Mouse (Mus musculus): ENCODE results near the gene Suclg1. TPM values are rescaled to one million over a fixed set of nuclear protein-coding genes. Genes with fewer than 3 reads are reported as not detected.

Suclg1 gene
- total and polyA plus RNA-seq, 3 experiments, result 114 to 169 (median 116) TPM

- in situ Hi-C loops (cut with MboI; ENCODE audit: low pct_ligation_motif_present, low pct_unique_long_range_greater_than_20kb, low sequenced_read_pairs), result no loop called here
- no peak overlapping the region for H3K4me2 ChIP-seq (ENCODE audit: insufficient read depth, low read depth, poor library complexity, severe bottlenecking)
- no peak for DNase-seq (ENCODE audit: extremely low read depth)
Measured at GRCm38 (mm10) chr6:73228408-73228807, 19.8 kb upstream of the Suclg1 start.

DNA sequence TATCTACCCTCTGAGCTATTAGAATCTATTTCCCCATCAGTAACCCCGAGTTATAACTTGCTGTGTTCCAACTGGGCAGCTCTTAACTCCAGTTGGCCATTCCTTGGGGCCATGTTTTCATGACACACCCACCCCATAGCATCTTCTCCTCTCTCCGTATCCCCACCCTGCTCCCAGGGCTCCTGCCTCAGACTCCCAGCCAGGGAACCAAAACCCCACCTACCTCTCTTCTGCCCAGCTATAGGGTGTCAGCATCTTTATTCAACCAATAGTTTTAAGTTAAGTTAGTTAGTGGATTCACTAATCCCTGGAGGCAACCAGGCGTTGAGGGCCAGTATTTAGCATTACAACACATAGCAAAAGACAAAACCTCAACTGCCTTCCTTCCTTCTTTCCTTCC, 19.3 kb upstream of the Suclg1 start:
- TF ChIP-seq KAT2A (IDR thresholded peaks at IDR 0.05; ENCODE audit: insufficient replicate concordance, low read length) (no peak), ZMIZ1 (IDR thresholded peaks at IDR 0.05; ENCODE audit: low read depth, low read length) (no peak), CHD2 (IDR thresholded peaks at IDR 0.05; ENCODE audit: low read length) (no peak), PAX5 (IDR thresholded peaks at IDR 0.05; ENCODE audit: low read length) (no peak), MEF2A (IDR thresholded peaks at IDR 0.05; ENCODE audit: borderline replicate concordance, low read depth, low read length) (no peak), TBP (conservative IDR thresholded peaks at IDR 0.05; ENCODE audit: low read depth, low read length) (no peak), USF2 (conservative IDR thresholded peaks at IDR 0.05; ENCODE audit: low read depth, low read length) (no peak), TCF12 (IDR thresholded peaks at IDR 0.05; ENCODE audit: low read depth, low read length) (no peak), SIN3A (IDR thresholded peaks at IDR 0.05; ENCODE audit: low read length) (no peak), EP300 (IDR thresholded peaks at IDR 0.05; ENCODE audit: low read length) (no peak), MYC (IDR thresholded peaks at IDR 0.05; ENCODE audit: low read depth, low read length) (no peak)
- in situ Hi-C loops (cut with MboI; ENCODE audit: low pct_ligation_motif_present, low pct_unique_long_range_greater_than_20kb, low sequenced_read_pairs), result no loop called here

More at GRCm38 (mm10) chr6:73228408-73228807, 19.8 kb upstream of the Suclg1 start:
- Histone ChIP-seq H3K9ac (ENCODE audit: insufficient read depth, low read depth) (no peak overlapping the region), H3K4me1 (ENCODE audit: control insufficient read depth in 1 of 2, insufficient read depth in 2 of 2) (no peaks in the 10 kb centered on the region), H3K27me3 (replicated peaks) (no peaks in the 10 kb centered on the region), H3K4me3 (replicated peaks in 1 of 3; ENCODE audit: low read depth in 2 of 3, low read length in 2 of 3, poor library complexity in 1 of 3) (no peak overlapping the region), H3K36me3 (replicated peaks in 1 of 2; ENCODE audit: control insufficient read depth in 1 of 2, insufficient read depth in 1 of 2, low read length in 1 of 2) (no peaks in the 10 kb centered on the region), H3K27ac (ENCODE audit: insufficient read depth, low read depth) (no peak overlapping the region), H3K9me3 (replicated peaks; ENCODE audit: low read length) (no peaks in the 10 kb centered on the region), H3K79me2 (replicated peaks; ENCODE audit: control insufficient read depth, extremely low read depth, insufficient read depth, poor library complexity, severe bottlenecking) (no peaks in the 10 kb centered on the region)
- TF ChIP-seq USF2 (conservative IDR thresholded peaks at IDR 0.05; ENCODE audit: low read depth, low read length) (no peak), UBTF (IDR thresholded peaks at IDR 0.05; ENCODE audit: low read depth, low read length) (no peak), TBP (conservative IDR thresholded peaks at IDR 0.05; ENCODE audit: low read depth, low read length) (no peak), GABPA (IDR thresholded peaks at IDR 0.05; ENCODE audit: insufficient replicate concordance, low read depth, low read length) (no peak), TCF12 (IDR thresholded peaks at IDR 0.05; ENCODE audit: low read depth, low read length) (no peak), MAZ (IDR thresholded peaks at IDR 0.05; ENCODE audit: low read depth, low read length) (no peak), POLR2AphosphoS2 (IDR thresholded peaks at IDR 0.05; ENCODE audit: low read depth, low read length) (no peak), CTCF (conservative IDR thresholded peaks at IDR 0.05 in 1 of 2, IDR thresholded peaks at IDR 0.05 in 1 of 2; ENCODE audit: low read depth in 2 of 2, low read length in 2 of 2) (no peak), CHD2 (IDR thresholded peaks at IDR 0.05; ENCODE audit: low read length) (no peak), KAT2A (IDR thresholded peaks at IDR 0.05; ENCODE audit: insufficient replicate concordance, low read length) (no peak), BHLHE40 (IDR thresholded peaks at IDR 0.05; ENCODE audit: low read depth, low read length) (no peak), E2F4 (IDR thresholded peaks at IDR 0.05; ENCODE audit: insufficient replicate concordance, low read depth, low read length) (no peak), HCFC1 (IDR thresholded peaks at IDR 0.05; ENCODE audit: low read depth, low read length) (no peak), ZMIZ1 (IDR thresholded peaks at IDR 0.05; ENCODE audit: low read depth, low read length) (no peak), NRF1 (IDR thresholded peaks at IDR 0.05; ENCODE audit: low read depth, low read length) (no peak), USF1 (IDR thresholded peaks at IDR 0.05; ENCODE audit: low read depth, low read length) (no peak), RCOR1 (conservative IDR thresholded peaks at IDR 0.05; ENCODE audit: low read depth, low read length) (no peak), EP300 (IDR thresholded peaks at IDR 0.05; ENCODE audit: low read length) (no peak), NELFE (IDR thresholded peaks at IDR 0.05; ENCODE audit: low read depth, low read length) (no peak), MEF2A (IDR thresholded peaks at IDR 0.05; ENCODE audit: borderline replicate concordance, low read depth, low read length) (no peak)
- dilution Hi-C loops (cut with MboI; ENCODE audit: extremely low pct_ligation_motif_present, extremely low pct_unique_long_range_greater_than_20kb, low sequenced_read_pairs), result no loop called here

More for the DNA sequence above, 19.3 kb upstream of the Suclg1 start:
- H3K4me3 ChIP-seq (replicated peaks in 1 of 3; ENCODE audit: low read depth in 2 of 3, low read length in 2 of 3, poor library complexity in 1 of 3), result no peak overlapping the region
- H3K9ac ChIP-seq (ENCODE audit: insufficient read depth, low read depth), result no peak overlapping the region
- H3K27ac ChIP-seq (ENCODE audit: insufficient read depth, low read depth), result no peak overlapping the region
- H3K4me2 ChIP-seq (ENCODE audit: insufficient read depth, low read depth, poor library complexity, severe bottlenecking), result no peak overlapping the region
- DNase-seq (ENCODE audit: extremely low read depth), result no peak
- no peaks in the 10 kb centered on the region for H3K9me3 ChIP-seq (replicated peaks; ENCODE audit: low read length)
- no peaks in the 10 kb centered on the region for H3K79me2 ChIP-seq (replicated peaks; ENCODE audit: control insufficient read depth, extremely low read depth, insufficient read depth, poor library complexity, severe bottlenecking)
- no peaks in the 10 kb centered on the region for H3K27me3 ChIP-seq (replicated peaks)
- dilution Hi-C loops (cut with MboI; ENCODE audit: extremely low pct_ligation_motif_present, extremely low pct_unique_long_range_greater_than_20kb, low sequenced_read_pairs), result no loop called here
- no peaks in the 10 kb centered on the region for H3K4me1 ChIP-seq (ENCODE audit: control insufficient read depth in 1 of 2, insufficient read depth in 2 of 2)
- H3K36me3 ChIP-seq (replicated peaks in 1 of 2; ENCODE audit: control insufficient read depth in 1 of 2, insufficient read depth in 1 of 2, low read length in 1 of 2), result no peaks in the 10 kb centered on the region

All from CH12.LX (cell line).